Mouse (Mus musculus) CH12.LX (cell line): ENCODE measurements around the gene Hand1. TPM values are rescaled to one million over a fixed set of nuclear protein-coding genes. Genes with fewer than 3 reads are reported as not detected.

Experiments used
- DNase-seq: peaks from one replicate; pipeline ENCODE4 v3.0.0-alpha.2; 2013; ENCODE audit errors: extremely low read depth
- H3K27ac ChIP-seq: 2 replicates; pipeline ENCODE4 v1.5.1; 2012; ENCODE audit warnings: low read depth, mild to moderate bottlenecking, control low read depth, moderate library complexity; ENCODE audit not compliant: insufficient read depth
- H3K27me3 ChIP-seq: replicated peaks from 2 replicates; pipeline ENCODE3; 2012; ENCODE audit warnings: inconsistent platforms
- H3K36me3 ChIP-seq, 2 experiments: replicated peaks in 1 of 2; 2 replicates each; pipeline versions ENCODE3 to v1.6.1; 2012; ENCODE audit warnings: inconsistent platforms in 1 of 2, low read length in 1 of 2, mild to moderate bottlenecking in 1 of 2, mixed read lengths in 1 of 2, moderate library complexity in 1 of 2; ENCODE audit not compliant: control insufficient read depth in 1 of 2, insufficient read depth in 1 of 2
- H3K4me1 ChIP-seq, 2 experiments: 2 replicates each; pipeline ENCODE4 v1.6.1; 2012; ENCODE audit warnings: inconsistent platforms in 1 of 2, moderate library complexity in 1 of 2; ENCODE audit not compliant: insufficient read depth in 2 of 2, control insufficient read depth in 1 of 2
- H3K4me2 ChIP-seq: 2 replicates; pipeline ENCODE4 v1.6.1; 2012; ENCODE audit warnings: low read depth, mild to moderate bottlenecking, control low read depth; ENCODE audit not compliant: poor library complexity, insufficient read depth, severe bottlenecking
- H3K4me3 ChIP-seq, 3 experiments: fragments of 150-350 bp in 1 of 3; sonication (generic) in 1 of 3; replicated peaks in 1 of 3; 2 replicates each; pipeline versions ENCODE3 to v1.5.1; 2011 to 2012; ENCODE audit warnings: low read depth in 2 of 3, low read length in 2 of 3, mild to moderate bottlenecking in 2 of 3, moderate library complexity in 2 of 3, control low read depth in 1 of 3, improper control_type of control experiment in 1 of 3, inconsistent platforms in 1 of 3, mixed read lengths in 1 of 3; ENCODE audit not compliant: poor library complexity in 1 of 3
- H3K79me2 ChIP-seq: replicated peaks from 2 replicates; pipeline ENCODE4 v1.6.1; 2012; ENCODE audit warnings: mild to moderate bottlenecking, moderate library complexity; ENCODE audit not compliant: control insufficient read depth, poor library complexity, insufficient read depth, severe bottlenecking; ENCODE audit errors: extremely low read depth
- H3K9ac ChIP-seq: 2 replicates; pipeline ENCODE4 v1.6.1; 2012; ENCODE audit warnings: low read depth, mild to moderate bottlenecking, control low read depth, moderate library complexity; ENCODE audit not compliant: insufficient read depth
- H3K9me3 ChIP-seq: replicated peaks from 2 replicates; pipeline ENCODE3; 2012; ENCODE audit warnings: low read length, inconsistent platforms, mixed read lengths
- BHLHE40 ChIP-seq: IDR thresholded peaks from 2 replicates; pipeline ENCODE4 v1.6.1; 2011; ENCODE audit warnings: mild to moderate bottlenecking, low read depth, low read length, improper control_type of control experiment
- CHD2 ChIP-seq: IDR thresholded peaks from 2 replicates; pipeline ENCODE4 v1.6.1; 2011; ENCODE audit warnings: low read length, improper control_type of control experiment
- CTCF ChIP-seq, 2 experiments: IDR thresholded peaks in 1 of 2; conservative IDR thresholded peaks in 1 of 2; 2 replicates each; pipeline ENCODE4 v1.5.1; 2011 to 2012; ENCODE audit warnings: low read depth in 2 of 2, low read length in 2 of 2, improper control_type of control experiment in 1 of 2, inconsistent platforms in 1 of 2, mild to moderate bottlenecking in 1 of 2, moderate library complexity in 1 of 2
- E2F4 ChIP-seq: IDR thresholded peaks from 2 replicates; pipeline ENCODE4 v1.6.1; 2011; ENCODE audit warnings: low read depth, low read length, improper control_type of control experiment; ENCODE audit not compliant: insufficient replicate concordance
- EP300 ChIP-seq: IDR thresholded peaks from 2 replicates; pipeline ENCODE4 v1.6.1; 2011; ENCODE audit warnings: low read length, improper control_type of control experiment
- ETS1 ChIP-seq: conservative IDR thresholded peaks from 2 replicates; pipeline ENCODE4 v1.6.1; 2012; ENCODE audit warnings: low read depth, mild to moderate bottlenecking, inconsistent platforms, low read length, improper control_type of control experiment, moderate library complexity
- GABPA ChIP-seq: IDR thresholded peaks from 2 replicates; pipeline ENCODE4 v1.6.1; 2012; ENCODE audit warnings: low read depth, low read length, improper control_type of control experiment, inconsistent platforms; ENCODE audit not compliant: insufficient replicate concordance
- HCFC1 ChIP-seq: IDR thresholded peaks from 2 replicates; pipeline ENCODE4 v1.6.1; 2012; ENCODE audit warnings: low read depth, mild to moderate bottlenecking, inconsistent platforms, low read length, improper control_type of control experiment
- JUND ChIP-seq: conservative IDR thresholded peaks from 2 replicates; pipeline ENCODE4 v1.6.1; 2011; ENCODE audit warnings: low read depth, low read length, improper control_type of control experiment
- KAT2A ChIP-seq: IDR thresholded peaks from 2 replicates; pipeline ENCODE4 v1.6.1; 2012; ENCODE audit warnings: low read length, improper control_type of control experiment, inconsistent platforms; ENCODE audit not compliant: insufficient replicate concordance
- MAX ChIP-seq: IDR thresholded peaks from 2 replicates; pipeline ENCODE4 v1.6.1; 2011; ENCODE audit warnings: low read length, improper control_type of control experiment
- MAZ ChIP-seq: IDR thresholded peaks from 2 replicates; pipeline ENCODE4 v1.6.1; 2012; ENCODE audit warnings: low read depth, mild to moderate bottlenecking, inconsistent platforms, low read length, improper control_type of control experiment, moderate library complexity
- MYC ChIP-seq: IDR thresholded peaks from 2 replicates; pipeline ENCODE4 v1.6.1; 2011; ENCODE audit warnings: low read depth, mild to moderate bottlenecking, improper control_type of control experiment, low read length
- PAX5 ChIP-seq: IDR thresholded peaks from 2 replicates; pipeline ENCODE4 v1.6.1; 2012; ENCODE audit warnings: low read length, inconsistent platforms, mixed read lengths
- POLR2AphosphoS2 ChIP-seq: IDR thresholded peaks from 2 replicates; pipeline ENCODE4 v1.6.1; 2011; ENCODE audit warnings: low read depth, low read length, improper control_type of control experiment
- RAD21 ChIP-seq: IDR thresholded peaks from 2 replicates; pipeline ENCODE4 v1.6.1; 2011; ENCODE audit warnings: low read depth, mild to moderate bottlenecking, low read length, improper control_type of control experiment, moderate library complexity
- RCOR1 ChIP-seq: conservative IDR thresholded peaks from 2 replicates; pipeline ENCODE4 v1.6.1; 2012; ENCODE audit warnings: low read depth, mild to moderate bottlenecking, inconsistent platforms, low read length, improper control_type of control experiment
- SMC3 ChIP-seq: IDR thresholded peaks from 2 replicates; pipeline ENCODE4 v1.6.1; 2011; ENCODE audit warnings: low read depth, low read length, improper control_type of control experiment
- TBP ChIP-seq: conservative IDR thresholded peaks from 2 replicates; pipeline ENCODE4 v1.6.1; 2011; ENCODE audit warnings: low read depth, low read length, improper control_type of control experiment
- USF1 ChIP-seq: IDR thresholded peaks from 2 replicates; pipeline ENCODE4 v1.6.1; 2014; ENCODE audit warnings: low read depth, mild to moderate bottlenecking, inconsistent platforms, low read length, improper control_type of control experiment
- USF2 ChIP-seq: conservative IDR thresholded peaks from 2 replicates; pipeline ENCODE4 v1.6.1; 2011; ENCODE audit warnings: low read depth, low read length, improper control_type of control experiment
- ZC3H11A ChIP-seq: IDR thresholded peaks from 2 replicates; pipeline ENCODE4 v1.6.1; 2012; ENCODE audit warnings: low read depth, mild to moderate bottlenecking, inconsistent platforms, low read length, improper control_type of control experiment
- ZKSCAN1 ChIP-seq: IDR thresholded peaks from 2 replicates; pipeline ENCODE4 v1.6.1; 2012; ENCODE audit warnings: low read depth, inconsistent platforms, low read length, improper control_type of control experiment, borderline replicate concordance
- ZMIZ1 ChIP-seq: IDR thresholded peaks from 2 replicates; pipeline ENCODE4 v1.6.1; 2012; ENCODE audit warnings: low read depth, mild to moderate bottlenecking, inconsistent platforms, low read length, improper control_type of control experiment
- dilution Hi-C: fragments of 300-500 bp; cut with MboI; formaldehyde crosslinking; loops from 2 replicates; pipeline ENCODE4 v1.14.3; 2020; ENCODE audit warnings: low sequenced_read_pairs; ENCODE audit not compliant: extremely low pct_unique_long_range_greater_than_20kb, extremely low pct_ligation_motif_present
- in situ Hi-C: fragments of 300-500 bp; cut with MboI; formaldehyde crosslinking; loops from 3 replicates; pipeline ENCODE4 v1.14.3; 2019; ENCODE audit warnings: low sequenced_read_pairs, low pct_ligation_motif_present, low pct_unique_long_range_greater_than_20kb, mixed read lengths
- polyA plus RNA-seq: library from polyadenylated mRNA; unstranded; fragments of >175 nt; gene quantifications from 2 replicates; pipeline ENCODE4 v1.2.1, GENCODE M21; 2012; ENCODE audit warnings: low read depth; ENCODE audit not compliant: insufficient read length
- total RNA-seq, 2 experiments: library from RNA; depleted of rRNA; stranded (reverse); fragments of 300-350 nt in 1 of 2; fragments of >200 nt in 1 of 2; gene quantifications; 2 replicates each; pipeline ENCODE4 v1.2.3; 2012 to 2014

Gene Hand1
- total and polyA plus RNA-seq, 3 experiments = not detected

GRCm38 (mm10) chr11:57873014-57873413 lies 40.4 kb upstream of the Hand1 start:
- dilution Hi-C loops (no loop called here), in situ Hi-C loops (loop anchor here (5.0 kb wide), 1 partner anchor 34 kb away; no protein-coding TSS in a partner anchor)
- no peak overlapping the region for H3K9ac ChIP-seq
- no peak overlapping the region for H3K27ac ChIP-seq
- TF ChIP-seq USF1 = peak; percentile 16; the same call in 1 of the 2 replicates
- TF ChIP-seq USF2 = no peak
- no peak for TF ChIP-seq ZKSCAN1
- no peak for TF ChIP-seq ETS1
- no peak for TF ChIP-seq MYC
- no peak for TF ChIP-seq ZC3H11A
- TF ChIP-seq BHLHE40 = peak; percentile 67; the same call in 1 of the 2 replicates
- no peak for TF ChIP-seq MAX
- no peak for TF ChIP-seq ZMIZ1
- TF ChIP-seq MAZ = no peak
- TF ChIP-seq PAX5 = no peak
- TF ChIP-seq TBP = no peak
- H3K4me2 ChIP-seq = no peak overlapping the region
- H3K4me3 ChIP-seq = no peak overlapping the region
- no peaks in the 10 kb centered on the region for H3K36me3 ChIP-seq
- H3K9me3 ChIP-seq = no peaks in the 10 kb centered on the region
- no peaks in the 10 kb centered on the region for H3K79me2 ChIP-seq
- H3K4me1 ChIP-seq = peaks cover 10 to 50% of the 10 kb centered on the region in 2 experiments; a peak in 3 of 4 replicates
- H3K27me3 ChIP-seq = peaks cover 17% of the 10 kb centered on the region
- peak; percentile 76 for DNase-seq

- H3K79me2 ChIP-seq = no peaks in the 10 kb centered on the region
- peak; percentile 52 for DNase-seq
- peaks cover 39% of the 10 kb centered on the region for H3K27me3 ChIP-seq
- no peak overlapping the region for H3K4me2 ChIP-seq
- H3K9ac ChIP-seq = no peak overlapping the region
- no peaks in the 10 kb centered on the region for H3K36me3 ChIP-seq
- dilution Hi-C loops (no loop called here), in situ Hi-C loops (no loop called here)
- peaks cover 10 to 43% of the 10 kb centered on the region in 2 experiments; a peak in 3 of 4 replicates for H3K4me1 ChIP-seq
- H3K9me3 ChIP-seq = no peaks in the 10 kb centered on the region
- TF ChIP-seq SMC3 (peak; percentile 41), EP300 (no peak), USF2 (no peak), RAD21 (peak; percentile 23), MYC (no peak), E2F4 (no peak), CTCF (conservative IDR thresholded peaks at IDR 0.05 in 1 of 2, IDR thresholded peaks at IDR 0.05 in 1 of 2; ENCODE audit: low read depth in 2 of 2, low read length in 2 of 2) (peak; percentile 56 to 87), CHD2 (no peak), ETS1 (no peak), GABPA (no peak), RCOR1 (no peak), HCFC1 (no peak), USF1 (no peak), ZMIZ1 (no peak), KAT2A (peak; percentile 84), POLR2AphosphoS2 (no peak), JUND (no peak)
- no peak overlapping the region for H3K4me3 ChIP-seq
- no peak overlapping the region for H3K27ac ChIP-seq
These were observed 36.3 kb upstream of the Hand1 start for GRCm38 (mm10) chr11:57868753-57869460.
